Mouse (Mus musculus): Measurements from ENCODE around the gene Rlf. TPM values are rescaled to one million over a fixed set of nuclear protein-coding genes. Genes with fewer than 3 reads are reported as not detected.

Gene Rlf
- polyA plus RNA-seq (2012; ENCODE audit: insufficient read depth, insufficient read length, missing spikeins): 11.4 and 13.2 TPM in 2 replicates

- Histone ChIP-seq H3K27ac (ENCODE audit: insufficient read depth, low read depth, low read length) (peak within 1 kb of the TSS; percentile 65), H3K4me3 (ENCODE audit: insufficient read depth, low read length) (peak within 1 kb of the TSS; percentile 99), H3K4me1 (ENCODE audit: control insufficient read depth, insufficient read depth, low read length) (peaks cover 21% of the 10 kb centered on the region)
- TF ChIP-seq POLR2A (IDR thresholded peaks at IDR 0.05; ENCODE audit: borderline replicate concordance, low read depth, low read length) (no peak), CTCF (IDR thresholded peaks at IDR 0.05; ENCODE audit: low read depth, low read length) (no peak)
Measured at GRCm38 (mm10) chr4:121214793-121215304, at the start of gene Rlf. Rlf (minus strand) TSS chr4:121215084.

GRCm38 (mm10) chr4:121241612-121242000 is 26.7 kb upstream of the Rlf start:
- Histone ChIP-seq H3K27ac (ENCODE audit: insufficient read depth, low read depth, low read length) (no peak overlapping the region), H3K4me3 (ENCODE audit: insufficient read depth, low read length) (no peak overlapping the region), H3K4me1 (ENCODE audit: control insufficient read depth, insufficient read depth, low read length) (no peaks in the 10 kb centered on the region; the same call in none of the 2 replicates)
- no peak for TF ChIP-seq POLR2A (IDR thresholded peaks at IDR 0.05; ENCODE audit: borderline replicate concordance, low read depth, low read length)
- no peak for TF ChIP-seq CTCF (IDR thresholded peaks at IDR 0.05; ENCODE audit: low read depth, low read length)

GRCm38 (mm10) chr4:121240637-121241611 is 26.0 kb upstream of the Rlf start:
- no peak overlapping the region for H3K27ac ChIP-seq (ENCODE audit: insufficient read depth, low read depth, low read length)
- TF ChIP-seq CTCF (IDR thresholded peaks at IDR 0.05; ENCODE audit: low read depth, low read length) (no peak), POLR2A (IDR thresholded peaks at IDR 0.05; ENCODE audit: borderline replicate concordance, low read depth, low read length) (no peak)
- no peaks in the 10 kb centered on the region; the same call in none of the 2 replicates for H3K4me1 ChIP-seq (ENCODE audit: control insufficient read depth, insufficient read depth, low read length)
- H3K4me3 ChIP-seq (ENCODE audit: insufficient read depth, low read length): no peak overlapping the region

- TF ChIP-seq POLR2A (IDR thresholded peaks at IDR 0.05; ENCODE audit: borderline replicate concordance, low read depth, low read length) (no peak), CTCF (IDR thresholded peaks at IDR 0.05; ENCODE audit: low read depth, low read length) (no peak)
- Histone ChIP-seq H3K4me3 (ENCODE audit: insufficient read depth, low read length) (no peak overlapping the region), H3K27ac (ENCODE audit: insufficient read depth, low read depth, low read length) (no peak overlapping the region), H3K4me1 (ENCODE audit: control insufficient read depth, insufficient read depth, low read length) (no peaks in the 10 kb centered on the region; the same call in none of the 2 replicates)
Measured at GRCm38 (mm10) chr4:121239878-121240277, 25.0 kb upstream of the Rlf start.

GRCm38 (mm10) chr4:121231772-121232414 is 17.0 kb upstream of the Rlf start:
- Histone ChIP-seq H3K27ac (ENCODE audit: insufficient read depth, low read depth, low read length) (no peak overlapping the region), H3K4me1 (ENCODE audit: control insufficient read depth, insufficient read depth, low read length) (no peaks in the 10 kb centered on the region), H3K4me3 (ENCODE audit: insufficient read depth, low read length) (no peak overlapping the region)
- no peak for TF ChIP-seq POLR2A (IDR thresholded peaks at IDR 0.05; ENCODE audit: borderline replicate concordance, low read depth, low read length)
- 0 out of 2 replicates have a peak, but pooled peaks have one; percentile 41 for TF ChIP-seq CTCF (IDR thresholded peaks at IDR 0.05; ENCODE audit: low read depth, low read length)

GRCm38 (mm10) chr4:121230943-121231614 is 16.2 kb upstream of the Rlf start:
- no peak for TF ChIP-seq POLR2A (IDR thresholded peaks at IDR 0.05; ENCODE audit: borderline replicate concordance, low read depth, low read length)
- H3K4me3 ChIP-seq (ENCODE audit: insufficient read depth, low read length): peak overlapping the region; percentile 14; the same call in 1 of the 2 replicates
- H3K27ac ChIP-seq (ENCODE audit: insufficient read depth, low read depth, low read length): no peak overlapping the region
- no peaks in the 10 kb centered on the region for H3K4me1 ChIP-seq (ENCODE audit: control insufficient read depth, insufficient read depth, low read length)

- Histone ChIP-seq H3K4me1 (ENCODE audit: control insufficient read depth, insufficient read depth, low read length) (no peaks in the 10 kb centered on the region), H3K4me3 (ENCODE audit: insufficient read depth, low read length) (no peak overlapping the region), H3K27ac (ENCODE audit: insufficient read depth, low read depth, low read length) (no peak overlapping the region)
- no peak for TF ChIP-seq CTCF (IDR thresholded peaks at IDR 0.05; ENCODE audit: low read depth, low read length)
- no peak for TF ChIP-seq POLR2A (IDR thresholded peaks at IDR 0.05; ENCODE audit: borderline replicate concordance, low read depth, low read length)
Measured at GRCm38 (mm10) chr4:121227072-121227471, 12.2 kb upstream of the Rlf start.

- Histone ChIP-seq H3K27ac (ENCODE audit: insufficient read depth, low read depth, low read length) (no peak overlapping the region), H3K4me3 (ENCODE audit: insufficient read depth, low read length) (no peak overlapping the region), H3K4me1 (ENCODE audit: control insufficient read depth, insufficient read depth, low read length) (no peaks in the 10 kb centered on the region)
- TF ChIP-seq CTCF (IDR thresholded peaks at IDR 0.05; ENCODE audit: low read depth, low read length): no peak
- no peak for TF ChIP-seq POLR2A (IDR thresholded peaks at IDR 0.05; ENCODE audit: borderline replicate concordance, low read depth, low read length)
Measured at GRCm38 (mm10) chr4:121225177-121225576, 10.3 kb upstream of the Rlf start.

GRCm38 (mm10) chr4:121223136-121223535 is 8.3 kb upstream of the Rlf start:
- Histone ChIP-seq H3K4me1 (ENCODE audit: control insufficient read depth, insufficient read depth, low read length) (no peaks in the 10 kb centered on the region), H3K27ac (ENCODE audit: insufficient read depth, low read depth, low read length) (no peak overlapping the region), H3K4me3 (ENCODE audit: insufficient read depth, low read length) (no peak overlapping the region)
- TF ChIP-seq CTCF (IDR thresholded peaks at IDR 0.05; ENCODE audit: low read depth, low read length) (no peak), POLR2A (IDR thresholded peaks at IDR 0.05; ENCODE audit: borderline replicate concordance, low read depth, low read length) (no peak)

Data from bone marrow macrophage, adult 2 months (primary cell).